Mouse (Mus musculus) CH12.LX (cell line): ENCODE measurements around the gene Mybl2. TPM values are rescaled to one million over a fixed set of nuclear protein-coding genes. Genes with fewer than 3 reads are reported as not detected.

Experiments
- DNase-seq: peaks from one replicate; pipeline ENCODE4 v3.0.0-alpha.2; 2013; ENCODE audit errors: extremely low read depth
- H3K27ac ChIP-seq: 2 replicates; pipeline ENCODE4 v1.5.1; 2012; ENCODE audit warnings: low read depth, mild to moderate bottlenecking, control low read depth, moderate library complexity; ENCODE audit not compliant: insufficient read depth
- H3K27me3 ChIP-seq: replicated peaks from 2 replicates; pipeline ENCODE3; 2012; ENCODE audit warnings: inconsistent platforms
- H3K36me3 ChIP-seq, 2 experiments: replicated peaks in 1 of 2; 2 replicates each; pipeline versions ENCODE3 to v1.6.1; 2012; ENCODE audit warnings: inconsistent platforms in 1 of 2, low read length in 1 of 2, mild to moderate bottlenecking in 1 of 2, mixed read lengths in 1 of 2, moderate library complexity in 1 of 2; ENCODE audit not compliant: control insufficient read depth in 1 of 2, insufficient read depth in 1 of 2
- H3K4me1 ChIP-seq, 2 experiments: 2 replicates each; pipeline ENCODE4 v1.6.1; 2012; ENCODE audit warnings: inconsistent platforms in 1 of 2, moderate library complexity in 1 of 2; ENCODE audit not compliant: insufficient read depth in 2 of 2, control insufficient read depth in 1 of 2
- H3K4me2 ChIP-seq: 2 replicates; pipeline ENCODE4 v1.6.1; 2012; ENCODE audit warnings: low read depth, mild to moderate bottlenecking, control low read depth; ENCODE audit not compliant: poor library complexity, insufficient read depth, severe bottlenecking
- H3K4me3 ChIP-seq, 3 experiments: fragments of 150-350 bp in 1 of 3; sonication (generic) in 1 of 3; replicated peaks in 1 of 3; 2 replicates each; pipeline versions ENCODE3 to v1.5.1; 2011 to 2012; ENCODE audit warnings: low read depth in 2 of 3, low read length in 2 of 3, mild to moderate bottlenecking in 2 of 3, moderate library complexity in 2 of 3, control low read depth in 1 of 3, improper control_type of control experiment in 1 of 3, inconsistent platforms in 1 of 3, mixed read lengths in 1 of 3; ENCODE audit not compliant: poor library complexity in 1 of 3
- H3K79me2 ChIP-seq: replicated peaks from 2 replicates; pipeline ENCODE4 v1.6.1; 2012; ENCODE audit warnings: mild to moderate bottlenecking, moderate library complexity; ENCODE audit not compliant: control insufficient read depth, poor library complexity, insufficient read depth, severe bottlenecking; ENCODE audit errors: extremely low read depth
- H3K9ac ChIP-seq: 2 replicates; pipeline ENCODE4 v1.6.1; 2012; ENCODE audit warnings: low read depth, mild to moderate bottlenecking, control low read depth, moderate library complexity; ENCODE audit not compliant: insufficient read depth
- H3K9me3 ChIP-seq: replicated peaks from 2 replicates; pipeline ENCODE3; 2012; ENCODE audit warnings: low read length, inconsistent platforms, mixed read lengths
- BHLHE40 ChIP-seq: IDR thresholded peaks from 2 replicates; pipeline ENCODE4 v1.6.1; 2011; ENCODE audit warnings: mild to moderate bottlenecking, low read depth, low read length, improper control_type of control experiment
- CHD1 ChIP-seq: IDR thresholded peaks from 2 replicates; pipeline ENCODE4 v1.6.1; 2012; ENCODE audit warnings: low read depth, low read length, improper control_type of control experiment, inconsistent platforms
- CHD2 ChIP-seq: IDR thresholded peaks from 2 replicates; pipeline ENCODE4 v1.6.1; 2011; ENCODE audit warnings: low read length, improper control_type of control experiment
- CTCF ChIP-seq, 2 experiments: IDR thresholded peaks in 1 of 2; conservative IDR thresholded peaks in 1 of 2; 2 replicates each; pipeline ENCODE4 v1.5.1; 2011 to 2012; ENCODE audit warnings: low read depth in 2 of 2, low read length in 2 of 2, improper control_type of control experiment in 1 of 2, inconsistent platforms in 1 of 2, mild to moderate bottlenecking in 1 of 2, moderate library complexity in 1 of 2
- E2F4 ChIP-seq: IDR thresholded peaks from 2 replicates; pipeline ENCODE4 v1.6.1; 2011; ENCODE audit warnings: low read depth, low read length, improper control_type of control experiment; ENCODE audit not compliant: insufficient replicate concordance
- ELF1 ChIP-seq: IDR thresholded peaks from 2 replicates; pipeline ENCODE4 v1.6.1; 2014; ENCODE audit warnings: low read depth, mild to moderate bottlenecking, inconsistent platforms, low read length, improper control_type of control experiment
- EP300 ChIP-seq: IDR thresholded peaks from 2 replicates; pipeline ENCODE4 v1.6.1; 2011; ENCODE audit warnings: low read length, improper control_type of control experiment
- ETS1 ChIP-seq: conservative IDR thresholded peaks from 2 replicates; pipeline ENCODE4 v1.6.1; 2012; ENCODE audit warnings: low read depth, mild to moderate bottlenecking, inconsistent platforms, low read length, improper control_type of control experiment, moderate library complexity
- GABPA ChIP-seq: IDR thresholded peaks from 2 replicates; pipeline ENCODE4 v1.6.1; 2012; ENCODE audit warnings: low read depth, low read length, improper control_type of control experiment, inconsistent platforms; ENCODE audit not compliant: insufficient replicate concordance
- HCFC1 ChIP-seq: IDR thresholded peaks from 2 replicates; pipeline ENCODE4 v1.6.1; 2012; ENCODE audit warnings: low read depth, mild to moderate bottlenecking, inconsistent platforms, low read length, improper control_type of control experiment
- IRF4 ChIP-seq: IDR thresholded peaks from 2 replicates; pipeline ENCODE4 v1.6.1; 2014; ENCODE audit warnings: low read depth, mild to moderate bottlenecking, inconsistent platforms, low read length, improper control_type of control experiment
- JUN ChIP-seq: IDR thresholded peaks from 2 replicates; pipeline ENCODE4 v1.6.1; 2011; ENCODE audit warnings: low read depth, mild to moderate bottlenecking, low read length, improper control_type of control experiment, moderate library complexity; ENCODE audit not compliant: insufficient read depth
- JUND ChIP-seq: conservative IDR thresholded peaks from 2 replicates; pipeline ENCODE4 v1.6.1; 2011; ENCODE audit warnings: low read depth, low read length, improper control_type of control experiment
- KAT2A ChIP-seq: IDR thresholded peaks from 2 replicates; pipeline ENCODE4 v1.6.1; 2012; ENCODE audit warnings: low read length, improper control_type of control experiment, inconsistent platforms; ENCODE audit not compliant: insufficient replicate concordance
- MAFK ChIP-seq: IDR thresholded peaks from 2 replicates; pipeline ENCODE4 v1.6.1; 2011; ENCODE audit warnings: low read length, improper control_type of control experiment; ENCODE audit not compliant: insufficient replicate concordance
- MAX ChIP-seq: IDR thresholded peaks from 2 replicates; pipeline ENCODE4 v1.6.1; 2011; ENCODE audit warnings: low read length, improper control_type of control experiment
- MAZ ChIP-seq: IDR thresholded peaks from 2 replicates; pipeline ENCODE4 v1.6.1; 2012; ENCODE audit warnings: low read depth, mild to moderate bottlenecking, inconsistent platforms, low read length, improper control_type of control experiment, moderate library complexity
- MEF2A ChIP-seq: IDR thresholded peaks from 2 replicates; pipeline ENCODE4 v1.6.1; 2014; ENCODE audit warnings: low read depth, mild to moderate bottlenecking, inconsistent platforms, low read length, improper control_type of control experiment, borderline replicate concordance
- MXI1 ChIP-seq: IDR thresholded peaks from 2 replicates; pipeline ENCODE4 v1.6.1; 2011; ENCODE audit warnings: mild to moderate bottlenecking, low read depth, low read length, improper control_type of control experiment
- MYC ChIP-seq: IDR thresholded peaks from 2 replicates; pipeline ENCODE4 v1.6.1; 2011; ENCODE audit warnings: low read depth, mild to moderate bottlenecking, improper control_type of control experiment, low read length
- NELFE ChIP-seq: IDR thresholded peaks from 2 replicates; pipeline ENCODE4 v1.6.1; 2011; ENCODE audit warnings: low read depth, low read length, improper control_type of control experiment
- NRF1 ChIP-seq: IDR thresholded peaks from 2 replicates; pipeline ENCODE4 v1.6.1; 2014; ENCODE audit warnings: low read depth, mild to moderate bottlenecking, inconsistent platforms, low read length, improper control_type of control experiment, moderate library complexity
- PAX5 ChIP-seq: IDR thresholded peaks from 2 replicates; pipeline ENCODE4 v1.6.1; 2012; ENCODE audit warnings: low read length, inconsistent platforms, mixed read lengths
- POLR2A ChIP-seq: IDR thresholded peaks from 2 replicates; pipeline ENCODE4 v1.6.1; 2011; ENCODE audit warnings: low read depth, mild to moderate bottlenecking, improper control_type of control experiment, low read length
- POLR2AphosphoS2 ChIP-seq: IDR thresholded peaks from 2 replicates; pipeline ENCODE4 v1.6.1; 2011; ENCODE audit warnings: low read depth, low read length, improper control_type of control experiment
- RAD21 ChIP-seq: IDR thresholded peaks from 2 replicates; pipeline ENCODE4 v1.6.1; 2011; ENCODE audit warnings: low read depth, mild to moderate bottlenecking, low read length, improper control_type of control experiment, moderate library complexity
- RCOR1 ChIP-seq: conservative IDR thresholded peaks from 2 replicates; pipeline ENCODE4 v1.6.1; 2012; ENCODE audit warnings: low read depth, mild to moderate bottlenecking, inconsistent platforms, low read length, improper control_type of control experiment
- SIN3A ChIP-seq: IDR thresholded peaks from 2 replicates; pipeline ENCODE4 v1.6.1; 2012; ENCODE audit warnings: low read length, improper control_type of control experiment, inconsistent platforms
- SMC3 ChIP-seq: IDR thresholded peaks from 2 replicates; pipeline ENCODE4 v1.6.1; 2011; ENCODE audit warnings: low read depth, low read length, improper control_type of control experiment
- TBP ChIP-seq: conservative IDR thresholded peaks from 2 replicates; pipeline ENCODE4 v1.6.1; 2011; ENCODE audit warnings: low read depth, low read length, improper control_type of control experiment
- TCF12 ChIP-seq: IDR thresholded peaks from 2 replicates; pipeline ENCODE4 v1.6.1; 2014; ENCODE audit warnings: low read depth, mild to moderate bottlenecking, inconsistent platforms, low read length, improper control_type of control experiment
- UBTF ChIP-seq: IDR thresholded peaks from 2 replicates; pipeline ENCODE4 v1.6.1; 2012; ENCODE audit warnings: low read depth, mild to moderate bottlenecking, inconsistent platforms, low read length, improper control_type of control experiment, moderate library complexity
- USF1 ChIP-seq: IDR thresholded peaks from 2 replicates; pipeline ENCODE4 v1.6.1; 2014; ENCODE audit warnings: low read depth, mild to moderate bottlenecking, inconsistent platforms, low read length, improper control_type of control experiment
- USF2 ChIP-seq: conservative IDR thresholded peaks from 2 replicates; pipeline ENCODE4 v1.6.1; 2011; ENCODE audit warnings: low read depth, low read length, improper control_type of control experiment
- ZC3H11A ChIP-seq: IDR thresholded peaks from 2 replicates; pipeline ENCODE4 v1.6.1; 2012; ENCODE audit warnings: low read depth, mild to moderate bottlenecking, inconsistent platforms, low read length, improper control_type of control experiment
- ZKSCAN1 ChIP-seq: IDR thresholded peaks from 2 replicates; pipeline ENCODE4 v1.6.1; 2012; ENCODE audit warnings: low read depth, inconsistent platforms, low read length, improper control_type of control experiment, borderline replicate concordance
- ZMIZ1 ChIP-seq: IDR thresholded peaks from 2 replicates; pipeline ENCODE4 v1.6.1; 2012; ENCODE audit warnings: low read depth, mild to moderate bottlenecking, inconsistent platforms, low read length, improper control_type of control experiment
- ZNF384 ChIP-seq: IDR thresholded peaks from 2 replicates; pipeline ENCODE4 v1.6.1; 2012; ENCODE audit warnings: low read depth, low read length, improper control_type of control experiment, inconsistent platforms
- dilution Hi-C: fragments of 300-500 bp; cut with MboI; formaldehyde crosslinking; loops from 2 replicates; pipeline ENCODE4 v1.14.3; 2020; ENCODE audit warnings: low sequenced_read_pairs; ENCODE audit not compliant: extremely low pct_unique_long_range_greater_than_20kb, extremely low pct_ligation_motif_present
- in situ Hi-C: fragments of 300-500 bp; cut with MboI; formaldehyde crosslinking; loops from 3 replicates; pipeline ENCODE4 v1.14.3; 2019; ENCODE audit warnings: low sequenced_read_pairs, low pct_ligation_motif_present, low pct_unique_long_range_greater_than_20kb, mixed read lengths
- polyA plus RNA-seq: library from polyadenylated mRNA; unstranded; fragments of >175 nt; gene quantifications from 2 replicates; pipeline ENCODE4 v1.2.1, GENCODE M21; 2012; ENCODE audit warnings: low read depth; ENCODE audit not compliant: insufficient read length
- total RNA-seq, 2 experiments: library from RNA; depleted of rRNA; stranded (reverse); fragments of 300-350 nt in 1 of 2; fragments of >200 nt in 1 of 2; gene quantifications; 2 replicates each; pipeline ENCODE4 v1.2.3; 2012 to 2014

The Mybl2 gene
- total RNA-seq (2012; rRNA removed) (38.4 and 48.0 TPM in 2 replicates), total RNA-seq (2014; rRNA removed) (34.1 and 36.0 TPM in 2 replicates), polyA plus RNA-seq (131 and 189 TPM in 2 replicates)

GRCm38 (mm10) chr2:163054335-163054840 lies at the start of gene Mybl2:
TSS of gene Mybl2 (plus strand) at chr2:163054687.
- H3K4me3 ChIP-seq = peak within 1 kb of the TSS; percentile 72 to 86 (median 82)
- H3K9me3 ChIP-seq = no peaks in the 10 kb centered on the region
- H3K27me3 ChIP-seq = no peaks in the 10 kb centered on the region
- peak within 1 kb of the TSS; percentile 75 for H3K9ac ChIP-seq
- peak within 1 kb of the TSS; percentile 70; the same call in 1 of the 2 replicates for H3K27ac ChIP-seq
- peaks cover 6 to 34% of the 10 kb centered on the region in 2 experiments; a peak in 3 of 4 replicates for H3K4me1 ChIP-seq
- peak within 1 kb of the TSS; percentile 75 for H3K4me2 ChIP-seq
- peaks cover 37% of the 10 kb centered on the region for H3K79me2 ChIP-seq
- TF ChIP-seq USF1 (no peak), RAD21 (no peak), NELFE (peak; percentile 70), RCOR1 (no peak), MEF2A (no peak), MXI1 (peak; percentile 81; the same call in 1 of the 2 replicates), MAZ (peak; percentile 56; the same call in 1 of the 2 replicates), E2F4 (peak; percentile 93; the same call in 1 of the 2 replicates), NRF1 (peak; percentile 81), ZNF384 (no peak), CTCF (conservative IDR thresholded peaks at IDR 0.05 in 1 of 2, IDR thresholded peaks at IDR 0.05 in 1 of 2; ENCODE audit: low read depth in 2 of 2, low read length in 2 of 2) (no peak), MYC (no peak), UBTF (no peak), HCFC1 (no peak), SIN3A (peak; percentile 91), ELF1 (peak; percentile 83), SMC3 (no peak), MAX (peak; percentile 59; the same call in 1 of the 2 replicates), JUN (no peak), ZKSCAN1 (no peak), POLR2A (peak; percentile 84), TBP (peak; percentile 69; the same call in 1 of the 2 replicates), ETS1 (no peak), POLR2AphosphoS2 (no peak), JUND (no peak), IRF4 (no peak), CHD1 (no peak), ZC3H11A (no peak), BHLHE40 (peak; percentile 60), PAX5 (no peak), USF2 (no peak), ZMIZ1 (peak; percentile 67), CHD2 (no peak), KAT2A (no peak), TCF12 (no peak; the same call in 1 of the 2 replicates), EP300 (no peak), GABPA (no peak), MAFK (no peak)
- DNase-seq = peak; percentile 95
- H3K36me3 ChIP-seq = peaks cover 2 to 18% of the 10 kb centered on the region in 2 experiments
- in situ Hi-C loops (no loop called here), dilution Hi-C loops (no loop called here)
